Mouse (Mus musculus): ENCODE data around the gene Gm26661. TPM values are rescaled to one million over a fixed set of nuclear protein-coding genes. Genes with fewer than 3 reads are reported as not detected.

Gm26661 gene
- total and polyA plus RNA-seq, 2 experiments from 2014 or later = 0.94 TPM; not detected in 1

- Histone ChIP-seq H3K27me3 (ENCODE audit: insufficient read depth, low read length) (no peaks in the 10 kb centered on the region), H3K9me3 (ENCODE audit: low read length) (no peaks in the 10 kb centered on the region), H3K36me3 (ENCODE audit: insufficient read depth, low read length) (no peaks in the 10 kb centered on the region), H3K27ac (no peak overlapping the region), H3K9ac (replicated peaks; ENCODE audit: low read length) (no peak overlapping the region), H3K4me3 (ENCODE audit: low read length) (no peak overlapping the region), H3K4me2 (ENCODE audit: low read depth, low read length) (no peak overlapping the region), H3K4me1 (ENCODE audit: insufficient read depth, low read length) (no peaks in the 10 kb centered on the region)
- WGBS = 96% methylated on average over 5 of the region's 5 CpGs
- no peak for TF ChIP-seq CTCF (IDR thresholded peaks at IDR 0.05; ENCODE audit: low read depth)
- ATAC-seq = no peak
- no peak for DNase-seq (ENCODE audit: low spot score)
Observed at GRCm38 (mm10) chr14:7832440-7832783, 41.0 kb downstream of the Gm26661 start.

- no peak for DNase-seq (ENCODE audit: low spot score)
- Histone ChIP-seq H3K4me3 (ENCODE audit: low read length) (no peak overlapping the region), H3K9me3 (ENCODE audit: low read length) (no peaks in the 10 kb centered on the region), H3K4me1 (ENCODE audit: insufficient read depth, low read length) (no peaks in the 10 kb centered on the region), H3K36me3 (ENCODE audit: insufficient read depth, low read length) (no peaks in the 10 kb centered on the region), H3K27me3 (ENCODE audit: insufficient read depth, low read length) (no peaks in the 10 kb centered on the region), H3K4me2 (ENCODE audit: low read depth, low read length) (no peak overlapping the region), H3K9ac (replicated peaks; ENCODE audit: low read length) (no peak overlapping the region), H3K27ac (no peak overlapping the region)
- ATAC-seq = no peak
- WGBS = 72% methylated on average over 4 of the region's 4 CpGs
- no peak for TF ChIP-seq CTCF (IDR thresholded peaks at IDR 0.05; ENCODE audit: low read depth)
Observed at GRCm38 (mm10) chr14:7833458-7833857, 42.1 kb downstream of the Gm26661 start.

- H3K27ac ChIP-seq = no peak overlapping the region
- H3K27me3 ChIP-seq (ENCODE audit: insufficient read depth, low read length) = no peaks in the 10 kb centered on the region
- no peak overlapping the region for H3K4me2 ChIP-seq (ENCODE audit: low read depth, low read length)
- WGBS = 74% methylated on average over 5 of the region's 5 CpGs
- no peak for DNase-seq (ENCODE audit: low spot score)
- no peak for TF ChIP-seq CTCF (IDR thresholded peaks at IDR 0.05; ENCODE audit: low read depth)
- H3K36me3 ChIP-seq (ENCODE audit: insufficient read depth, low read length) = no peaks in the 10 kb centered on the region
- no peaks in the 10 kb centered on the region for H3K9me3 ChIP-seq (ENCODE audit: low read length)
- H3K4me3 ChIP-seq (ENCODE audit: low read length) = no peak overlapping the region
- H3K4me1 ChIP-seq (ENCODE audit: insufficient read depth, low read length) = peaks cover 5% of the 10 kb centered on the region; the same call in 1 of the 2 replicates
- ATAC-seq = no peak
- no peak overlapping the region for H3K9ac ChIP-seq (replicated peaks; ENCODE audit: low read length)
Observed at GRCm38 (mm10) chr14:7838564-7839089, 47.2 kb downstream of the Gm26661 start.

- H3K4me2 ChIP-seq (ENCODE audit: low read depth, low read length) = no peak overlapping the region
- DNase-seq (ENCODE audit: low spot score) (no peak), ATAC-seq (no peak)
- no peak overlapping the region for H3K9ac ChIP-seq (replicated peaks; ENCODE audit: low read length)
- H3K4me3 ChIP-seq (ENCODE audit: low read length) = no peak overlapping the region
- H3K36me3 ChIP-seq (ENCODE audit: insufficient read depth, low read length) = no peaks in the 10 kb centered on the region
- no peaks in the 10 kb centered on the region for H3K27me3 ChIP-seq (ENCODE audit: insufficient read depth, low read length)
- H3K9me3 ChIP-seq (ENCODE audit: low read length) = no peaks in the 10 kb centered on the region
- H3K27ac ChIP-seq = no peak overlapping the region
- TF ChIP-seq CTCF (IDR thresholded peaks at IDR 0.05; ENCODE audit: low read depth) = no peak
- H3K4me1 ChIP-seq (ENCODE audit: insufficient read depth, low read length) = peaks cover 5% of the 10 kb centered on the region; the same call in 1 of the 2 replicates
- WGBS = 66% methylated on average over 8 of the region's 8 CpGs
Observed at GRCm38 (mm10) chr14:7839950-7840514, 48.6 kb downstream of the Gm26661 start.

Other genes starting within 250 kb of the Gm26661 start
- 2.8 and 3.3 TPM in 2 replicates for gene Gm3558, start 223.0 kb upstream of the Gm26661 start, total RNA-seq (2014; rRNA removed)
- gene Gm3558, start 223.0 kb upstream of the Gm26661 start, polyA plus RNA-seq (2015; fragmentation: Nextera tagmentation; extraction: Ambion mirVana) = 6.2 and 6.4 TPM in 2 replicates
- not detected in 2 replicates for gene Gm10338, start 196.0 kb upstream of the Gm26661 start, total RNA-seq (2014; rRNA removed)
- gene Gm10338, start 196.0 kb upstream of the Gm26661 start, polyA plus RNA-seq (2015; fragmentation: Nextera tagmentation; extraction: Ambion mirVana) = not detected in 2 replicates
- gene Gm10128, start 147.6 kb upstream of the Gm26661 start, total RNA-seq (2014; rRNA removed) = not detected in 2 replicates
- gene Gm10128, start 147.6 kb upstream of the Gm26661 start, polyA plus RNA-seq (2015; fragmentation: Nextera tagmentation; extraction: Ambion mirVana) = not detected in 2 replicates
- gene Flnb, start 26.4 kb downstream of the Gm26661 start, total RNA-seq (2014; rRNA removed) = 28.8 and 32.7 TPM in 2 replicates
- 4.2 and 8.5 TPM in 2 replicates for gene Flnb, start 26.4 kb downstream of the Gm26661 start, polyA plus RNA-seq (2015; fragmentation: Nextera tagmentation; extraction: Ambion mirVana)
- not detected in 2 replicates for gene Gm45521, start 165.7 kb downstream of the Gm26661 start, total RNA-seq (2014; rRNA removed)
- gene Gm45521, start 165.7 kb downstream of the Gm26661 start, polyA plus RNA-seq (2015; fragmentation: Nextera tagmentation; extraction: Ambion mirVana) = 0.23 TPM in 1 of 2 replicates, not detected in the other
- not detected in 2 replicates for gene Dnase1l3, start 203.0 kb downstream of the Gm26661 start, total RNA-seq (2014; rRNA removed)
- gene Dnase1l3, start 203.0 kb downstream of the Gm26661 start, polyA plus RNA-seq (2015; fragmentation: Nextera tagmentation; extraction: Ambion mirVana) = 0.05 and 0.09 TPM in 2 replicates
- gene Abhd6, start 211.3 kb downstream of the Gm26661 start, total RNA-seq (2014; rRNA removed) = 14.8 and 15.8 TPM in 2 replicates
- gene Abhd6, start 211.3 kb downstream of the Gm26661 start, polyA plus RNA-seq (2015; fragmentation: Nextera tagmentation; extraction: Ambion mirVana) = 33.5 and 36.5 TPM in 2 replicates